Mouse (Mus musculus) spleen, adult 2 months (tissue): ENCODE results near the gene Calml3. TPM values are rescaled to one million over a fixed set of nuclear protein-coding genes. Genes with fewer than 3 reads are reported as not detected.
"Not testable (repeated sequence)": the region's sequence is repeated elsewhere in the genome, so short reads cannot be mapped to it uniquely, and the experiment has no call there.

Experiments
- DNase-seq, 2 experiments: peaks; one replicate each; pipeline versions ENCODE4 v3.0.0 to v3.0.0-alpha.2; 2012 to 2021; ENCODE audit warnings: low spot score in 2 of 2, low read depth in 1 of 2
- H3K27ac ChIP-seq: fragments of 200-500 bp; 2 replicates; pipeline ENCODE4 v1.5.1; 2012; ENCODE audit warnings: low read length, inconsistent platforms; ENCODE audit not compliant: insufficient read depth
- H3K27me3 ChIP-seq: fragments of 200-500 bp; 2 replicates; pipeline ENCODE4 v1.6.1; 2012; ENCODE audit warnings: mild to moderate bottlenecking, moderate library complexity, low read length, inconsistent platforms; ENCODE audit not compliant: control insufficient read depth, insufficient read depth
- H3K36me3 ChIP-seq: fragments of 200-500 bp; 2 replicates; pipeline ENCODE4 v1.6.1; 2012; ENCODE audit warnings: mild to moderate bottlenecking, low read length, inconsistent platforms; ENCODE audit not compliant: control insufficient read depth, insufficient read depth
- H3K4me1 ChIP-seq: fragments of 200-500 bp; 2 replicates; pipeline ENCODE4 v1.6.1; 2011; ENCODE audit warnings: inconsistent platforms; ENCODE audit not compliant: control insufficient read depth, insufficient read depth, insufficient read length
- H3K4me3 ChIP-seq: fragments of 200-500 bp; 2 replicates; pipeline ENCODE4 v1.5.1; 2011; ENCODE audit warnings: mild to moderate bottlenecking, inconsistent platforms; ENCODE audit not compliant: insufficient read depth, insufficient read length; ENCODE audit errors: extremely low read depth
- CTCF ChIP-seq: fragments of 200-500 bp; IDR thresholded peaks from 2 replicates; pipeline ENCODE4 v1.5.1; 2011; ENCODE audit warnings: mild to moderate bottlenecking, inconsistent platforms; ENCODE audit not compliant: insufficient read depth, insufficient read length, insufficient replicate concordance; ENCODE audit errors: extremely low read depth
- POLR2A ChIP-seq: fragments of 200-500 bp; IDR thresholded peaks from 2 replicates; pipeline ENCODE4 v1.6.1; 2011; ENCODE audit warnings: low read depth, low read length, inconsistent platforms
- WGBS: fragments of 180-500 bp; shearing (Covaris S2); methylation state at CpG from one replicate; pipeline ENCODE4 v1.1.7; 2018; 5-methylcytosine and 5-hydroxymethylcytosine counted together
- polyA plus RNA-seq: library from polyadenylated mRNA; depleted of rRNA; stranded (reverse); fragments of >200 nt; gene quantifications from 2 replicates; pipeline ENCODE4 v1.2.3, GENCODE M21; 2012; rRNA removed

Gene Calml3
- 0.05 TPM in 1 of 2 replicates, not detected in the other for polyA plus RNA-seq

- DNase-seq: no peak
These were observed at the start of gene Calml3 for GRCm38 (mm10) chr13:3804186-3804585. TSS of gene Calml3 (minus strand) at chr13:3804316.

DNA sequence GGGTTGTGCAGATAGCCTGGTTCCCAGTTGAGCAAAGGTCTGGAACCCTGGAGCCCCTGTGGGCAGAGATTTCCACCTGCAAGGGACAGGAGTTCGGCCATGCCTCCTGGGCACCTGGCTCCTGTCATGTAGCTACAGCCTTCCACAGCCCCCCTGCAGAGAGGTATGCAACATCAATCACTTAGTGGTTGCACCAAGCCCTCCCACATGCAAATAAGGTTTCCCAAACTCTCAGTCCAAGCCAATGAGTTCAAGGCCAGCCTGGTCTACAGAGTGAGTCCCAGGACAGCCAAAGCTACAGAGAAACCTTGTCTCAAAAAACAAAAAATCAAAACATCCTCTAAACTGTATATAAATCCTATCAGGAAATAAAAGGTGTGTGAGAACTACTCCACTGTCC lies 46.2 kb upstream of the Calml3 start:
- Histone ChIP-seq H3K4me1 (no peaks in the 10 kb centered on the region), H3K27me3 (no peaks in the 10 kb centered on the region), H3K27ac (no peak overlapping the region), H3K36me3 (no peaks in the 10 kb centered on the region), H3K4me3 (no peak overlapping the region)
- no peak for TF ChIP-seq CTCF
- TF ChIP-seq POLR2A: no peak
- WGBS: 86% methylated on average over 1 of the region's 1 CpGs
- DNase-seq: no peak

More at GRCm38 (mm10) chr13:3804186-3804585, at the start of gene Calml3:
- Histone ChIP-seq H3K27me3 (no peaks in the 10 kb centered on the region), H3K27ac (no peak within 1 kb of the TSS), H3K4me1 (no peaks in the 10 kb centered on the region), H3K36me3 (no peaks in the 10 kb centered on the region), H3K4me3 (no peak within 1 kb of the TSS)
- TF ChIP-seq POLR2A: no peak
- TF ChIP-seq CTCF: no peak
- WGBS: 86% methylated on average over 13 of the region's 13 CpGs

DNA sequence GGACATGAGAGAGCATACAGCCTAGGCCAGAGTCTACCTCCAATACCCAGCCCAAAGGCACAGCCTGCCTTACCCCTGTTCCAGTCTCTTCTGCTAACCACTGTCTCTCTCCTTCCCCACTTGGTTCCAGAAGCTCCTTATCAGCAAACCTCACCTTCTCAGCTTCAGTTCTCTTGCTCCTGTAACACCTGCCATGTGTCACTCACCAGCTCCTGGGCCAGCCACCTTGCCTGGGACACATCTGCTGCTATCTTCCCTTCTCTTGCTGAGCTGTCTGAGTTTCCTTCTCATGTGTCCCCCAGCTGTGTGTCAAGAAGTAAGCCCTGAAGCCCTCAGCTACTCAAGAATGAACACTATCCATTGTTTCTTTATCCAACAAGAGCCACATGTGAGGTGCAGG lies 36.5 kb upstream of the Calml3 start:
- DNase-seq, H3K36me3 ChIP-seq, H3K27ac ChIP-seq, H3K4me1 ChIP-seq, H3K27me3 ChIP-seq, H3K4me3 ChIP-seq: not testable (repeated sequence)

DNA sequence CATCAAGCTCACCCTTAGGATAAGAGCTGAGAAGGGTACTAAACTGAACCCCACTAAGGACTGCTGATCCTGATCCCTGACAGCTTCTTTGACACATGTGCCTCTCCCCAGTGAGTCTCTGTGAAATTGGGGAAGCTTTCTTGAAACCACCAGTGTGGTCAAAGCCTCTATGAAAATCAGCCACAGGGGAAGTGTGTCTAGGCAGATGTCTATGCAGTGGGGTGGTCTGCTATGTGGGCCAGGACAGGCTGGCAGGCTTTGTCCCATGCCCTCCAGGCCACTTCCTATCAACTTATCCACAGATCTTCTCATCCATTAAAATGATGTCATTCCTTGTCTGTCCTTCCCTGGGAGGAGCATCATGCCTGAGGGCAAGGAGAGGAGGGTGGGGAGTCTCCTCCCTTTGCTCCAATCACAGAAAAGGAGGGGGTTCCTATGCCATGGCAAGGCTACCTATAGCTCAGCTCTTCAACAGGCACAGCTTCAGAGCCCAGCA lies 33.2 kb upstream of the Calml3 start, which contains the start of gene Calm4:
TSS of gene Calm4 (plus strand) at position 446 of the 496 bp plus-strand sequence.
- H3K27ac ChIP-seq, H3K4me1 ChIP-seq, H3K36me3 ChIP-seq, DNase-seq, H3K27me3 ChIP-seq, H3K4me3 ChIP-seq: not testable (repeated sequence)

GRCm38 (mm10) chr13:3833644-3834043 lies 29.5 kb upstream of the Calml3 start:
- H3K36me3 ChIP-seq, H3K27ac ChIP-seq, H3K4me3 ChIP-seq, DNase-seq, H3K4me1 ChIP-seq, H3K27me3 ChIP-seq: not testable (repeated sequence)

DNA sequence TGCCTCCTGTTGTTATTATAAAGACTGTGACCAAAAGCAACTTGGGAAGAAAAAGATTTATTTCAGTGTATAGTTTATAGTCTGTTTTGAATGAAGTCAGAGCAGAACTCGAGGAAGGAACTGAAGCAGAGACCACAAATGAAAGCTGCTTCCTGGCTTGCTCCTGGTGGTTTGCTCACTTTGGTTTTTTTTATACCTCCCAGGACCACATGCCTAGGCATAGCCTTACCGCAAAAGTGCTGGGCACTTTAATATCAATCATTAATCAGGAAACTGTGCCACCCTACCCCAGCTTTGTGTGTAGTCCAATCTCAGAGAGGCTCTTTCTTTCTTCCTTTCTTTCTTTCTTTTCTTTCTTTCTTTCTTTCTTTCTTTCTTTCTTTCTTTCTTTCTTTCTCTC lies 28.3 kb upstream of the Calml3 start:
- no peak overlapping the region for H3K4me3 ChIP-seq
- 9% methylated on average over 2 of the region's 2 CpGs for WGBS
- H3K27me3 ChIP-seq: no peaks in the 10 kb centered on the region
- TF ChIP-seq POLR2A (no peak), CTCF (no peak)
- no peak overlapping the region for H3K27ac ChIP-seq
- DNase-seq: no peak
- no peaks in the 10 kb centered on the region for H3K4me1 ChIP-seq
- no peaks in the 10 kb centered on the region for H3K36me3 ChIP-seq

DNA sequence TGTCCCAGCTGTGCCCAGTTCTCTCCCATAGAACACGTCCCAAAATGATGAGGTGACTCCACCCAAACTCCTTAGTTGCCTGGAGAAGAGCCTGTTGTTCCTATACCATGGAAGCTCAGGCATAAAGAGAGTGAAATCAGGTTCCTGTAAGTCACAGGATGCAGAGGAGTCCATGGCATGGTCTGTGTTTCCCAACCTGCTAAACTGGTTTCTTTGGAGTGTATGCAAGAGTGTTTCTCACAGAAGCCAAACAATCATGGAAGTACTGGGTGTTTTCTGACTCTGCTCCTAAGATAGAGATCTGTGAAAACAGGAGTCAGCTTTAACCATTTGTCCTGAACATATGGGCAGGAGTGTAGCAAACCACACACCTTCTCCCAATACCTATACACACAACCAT lies 27.9 kb upstream of the Calml3 start:
- 47% methylated on average over 1 of the region's 1 CpGs for WGBS
- no peak for TF ChIP-seq POLR2A
- TF ChIP-seq CTCF: no peak
- no peak for DNase-seq

GRCm38 (mm10) chr13:3831546-3831945 lies 27.4 kb upstream of the Calml3 start:
- 42% methylated on average over 5 of the region's 5 CpGs for WGBS
- DNase-seq: no peak
- H3K27me3 ChIP-seq: no peaks in the 10 kb centered on the region
- no peak overlapping the region for H3K4me3 ChIP-seq
- no peaks in the 10 kb centered on the region for H3K36me3 ChIP-seq
- no peaks in the 10 kb centered on the region for H3K4me1 ChIP-seq
- TF ChIP-seq CTCF: no peak
- no peak overlapping the region for H3K27ac ChIP-seq

More for the DNA sequence above, 27.9 kb upstream of the Calml3 start:
- Histone ChIP-seq H3K36me3 (no peaks in the 10 kb centered on the region), H3K27me3 (no peaks in the 10 kb centered on the region), H3K4me3 (no peak overlapping the region), H3K27ac (no peak overlapping the region), H3K4me1 (no peaks in the 10 kb centered on the region)
